Mouse (Mus musculus): ENCODE results near the gene Prkg1.

The Prkg1 gene

GRCm38 (mm10) chr19:31743241-31744045 lies 21.4 kb downstream of the Prkg1 start:
- peak; percentile 46 for DNase-seq

DNA sequence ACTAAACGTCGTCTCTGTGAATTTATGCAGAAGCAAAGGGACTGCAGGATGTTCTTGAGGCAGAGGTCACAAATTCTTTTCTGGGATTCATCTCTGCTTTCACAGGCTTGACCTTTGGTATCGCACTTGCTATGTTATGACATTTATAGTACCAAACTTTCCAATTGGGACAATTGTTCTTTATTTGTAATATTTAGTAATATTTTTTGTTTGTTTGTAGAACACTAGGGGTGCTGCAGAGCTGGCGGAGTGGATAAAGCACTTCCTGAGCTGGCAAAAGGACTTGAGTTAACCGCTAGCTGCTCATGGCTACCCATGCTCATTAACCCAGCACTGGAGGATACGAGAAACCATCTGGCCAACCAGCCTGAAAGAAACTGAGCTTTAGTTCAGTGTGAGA lies 49.9 kb downstream of the Prkg1 start:
- no peak for DNase-seq

- DNase-seq = no peak
These were observed 50.4 kb downstream of the Prkg1 start for GRCm38 (mm10) chr19:31714418-31714817.

DNA sequence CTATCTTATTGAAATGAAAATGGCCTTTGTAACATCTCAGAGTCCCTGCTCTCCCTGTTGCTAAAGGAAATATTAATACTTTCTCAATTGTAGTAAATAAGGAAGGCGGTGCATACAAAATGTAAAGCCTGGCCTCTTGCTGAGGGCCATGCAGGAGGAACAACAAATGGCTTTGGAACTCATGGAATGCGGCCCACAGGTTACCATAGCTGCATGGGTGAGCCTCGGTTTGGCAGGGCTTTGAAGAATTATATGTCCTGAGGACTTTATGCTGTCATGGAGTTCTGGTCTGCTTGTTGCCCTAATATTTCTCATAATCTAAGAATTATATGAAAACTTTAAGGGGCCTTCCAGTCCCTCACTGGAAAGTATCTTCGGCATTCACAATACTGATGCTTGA lies 51.5 kb downstream of the Prkg1 start:
- DNase-seq = no peak

GRCm38 (mm10) chr19:31710336-31710735 lies 54.5 kb downstream of the Prkg1 start:
- DNase-seq = no peak

DNA sequence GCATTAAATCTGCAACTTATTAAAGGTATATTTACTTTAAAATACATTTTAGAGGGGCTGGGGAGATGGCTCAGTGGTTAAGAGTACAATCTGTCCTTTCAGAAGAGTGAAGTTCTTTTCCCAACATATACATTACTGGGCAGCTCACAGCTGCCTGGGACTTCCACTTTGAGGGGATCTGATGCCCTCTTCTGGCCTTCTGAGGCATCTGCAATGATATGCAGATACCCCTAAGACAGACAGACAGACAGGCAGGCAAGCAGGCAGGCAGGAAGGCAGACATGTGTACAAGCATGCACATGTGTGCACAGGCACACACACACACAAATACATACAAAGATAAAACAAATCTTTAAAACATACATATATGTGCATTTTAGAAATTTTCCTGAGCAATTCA lies 60.8 kb downstream of the Prkg1 start:
- no peak for DNase-seq

DNA sequence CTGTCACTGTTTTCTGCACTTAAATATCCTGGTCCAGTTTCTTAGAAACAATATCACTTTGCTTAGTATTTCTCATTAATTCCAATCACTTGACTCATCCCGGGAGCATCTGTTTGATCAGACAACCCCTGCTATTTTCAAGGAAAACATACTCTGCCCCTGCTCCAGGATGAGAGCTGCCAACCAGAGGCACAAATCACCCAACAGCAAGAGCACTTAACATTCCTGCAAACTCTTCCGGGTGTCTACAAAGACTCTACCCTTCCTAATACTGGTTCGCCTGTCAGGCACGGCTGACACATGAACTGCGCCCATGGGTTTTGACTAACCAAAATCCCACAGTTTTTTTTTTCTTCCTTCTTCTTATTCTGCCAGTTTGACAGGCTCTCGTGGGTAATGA lies 65.9 kb downstream of the Prkg1 start:
- DNase-seq = no peak

DNA sequence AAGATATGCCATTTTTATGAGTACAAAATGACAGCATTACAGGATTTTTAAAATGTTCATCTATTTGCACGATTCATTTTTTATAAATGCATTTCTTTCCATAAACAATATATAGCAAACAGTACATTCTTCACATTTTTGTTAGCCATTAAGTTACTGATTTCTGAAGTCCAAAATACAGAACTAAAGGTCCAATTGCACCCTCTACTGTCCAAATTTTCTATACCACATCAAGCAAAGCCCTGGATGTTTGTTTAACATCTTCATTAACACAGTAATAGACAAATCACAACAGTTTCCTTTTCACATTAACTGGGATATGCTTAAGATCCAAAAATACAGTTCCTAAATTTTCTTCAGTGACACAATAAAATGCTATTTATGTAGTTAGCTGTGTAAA lies 84.0 kb downstream of the Prkg1 start:
- peak; percentile 33 for DNase-seq

- DNase-seq = peak; percentile 10
These were observed 86.5 kb downstream of the Prkg1 start for GRCm38 (mm10) chr19:31678324-31678723.

DNA sequence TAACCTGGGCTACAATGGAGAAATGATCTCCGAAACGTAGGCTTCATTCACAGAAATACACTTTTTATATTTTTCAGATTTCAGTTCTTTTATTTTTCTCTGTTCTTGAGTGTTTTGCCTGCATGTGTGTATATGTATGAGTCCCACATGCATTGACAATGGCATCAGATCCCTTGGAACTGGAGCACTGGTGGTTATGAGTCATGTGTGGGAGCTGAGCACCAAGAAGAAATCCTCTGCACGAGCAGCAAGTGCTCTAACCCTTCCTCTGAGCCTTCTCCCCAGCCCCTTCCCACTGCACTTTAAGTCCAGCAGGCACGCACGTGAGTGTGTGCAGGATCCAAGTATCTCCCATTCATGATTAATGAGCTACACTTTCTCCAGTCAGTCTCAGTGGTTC lies 93.1 kb downstream of the Prkg1 start:
- DNase-seq = no peak

DNA sequence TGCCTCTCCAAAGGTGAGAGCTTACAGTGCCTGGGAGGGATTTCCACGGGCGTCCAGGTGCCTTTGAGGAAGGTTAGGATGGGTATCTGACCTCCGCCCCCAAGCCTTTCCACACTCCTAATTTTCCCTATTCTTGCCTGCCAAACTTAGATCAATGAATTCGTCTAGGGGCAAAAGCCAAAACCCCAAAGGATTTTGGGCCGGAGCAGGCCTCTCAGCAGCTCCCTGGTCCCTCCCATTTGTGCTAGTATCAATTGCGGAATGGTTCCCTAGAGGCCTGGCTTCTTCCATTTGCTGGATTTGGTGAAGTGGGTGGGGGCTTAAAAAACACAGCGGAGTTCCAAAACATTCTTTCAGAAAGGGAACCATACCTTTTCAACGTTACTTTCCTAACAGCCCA lies 99.8 kb downstream of the Prkg1 start:
- DNase-seq = no peak

- DNase-seq = peak; percentile 19
These were observed 100.5 kb downstream of the Prkg1 start for GRCm38 (mm10) chr19:31664159-31664991.

- no peak for DNase-seq
These were observed 101.2 kb downstream of the Prkg1 start for GRCm38 (mm10) chr19:31663437-31664158.

- DNase-seq = no peak
These were observed 102.0 kb downstream of the Prkg1 start for GRCm38 (mm10) chr19:31662802-31663201.

- no peak for DNase-seq
These were observed 106.0 kb downstream of the Prkg1 start for GRCm38 (mm10) chr19:31658751-31659397.

DNA sequence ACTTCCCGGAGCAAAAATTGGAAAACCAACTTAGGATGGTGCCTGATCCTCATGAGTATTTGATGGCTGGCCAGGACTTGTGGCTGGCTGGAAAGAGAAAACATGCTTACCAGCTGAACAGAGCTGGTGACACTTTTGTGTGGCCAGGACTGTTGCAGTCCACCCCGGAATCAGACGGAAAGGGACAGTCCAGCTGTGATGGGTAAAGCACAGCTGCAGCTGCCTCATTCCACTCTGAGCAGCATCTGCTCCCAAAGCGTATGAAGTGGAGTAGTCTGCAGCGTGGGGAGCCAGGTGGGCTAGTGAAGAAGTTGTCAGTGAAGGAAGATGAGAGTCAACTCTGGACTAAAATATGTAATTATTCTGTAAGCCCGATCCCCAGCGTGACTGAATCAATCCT lies 108.6 kb downstream of the Prkg1 start:
- no peak for DNase-seq

GRCm38 (mm10) chr19:31655826-31656225 lies 109.0 kb downstream of the Prkg1 start:
- DNase-seq = no peak

GRCm38 (mm10) chr19:31654022-31654421 lies 110.8 kb downstream of the Prkg1 start:
- no peak for DNase-seq

- DNase-seq = no peak
These were observed 114.4 kb downstream of the Prkg1 start for GRCm38 (mm10) chr19:31650452-31650851.

DNA sequence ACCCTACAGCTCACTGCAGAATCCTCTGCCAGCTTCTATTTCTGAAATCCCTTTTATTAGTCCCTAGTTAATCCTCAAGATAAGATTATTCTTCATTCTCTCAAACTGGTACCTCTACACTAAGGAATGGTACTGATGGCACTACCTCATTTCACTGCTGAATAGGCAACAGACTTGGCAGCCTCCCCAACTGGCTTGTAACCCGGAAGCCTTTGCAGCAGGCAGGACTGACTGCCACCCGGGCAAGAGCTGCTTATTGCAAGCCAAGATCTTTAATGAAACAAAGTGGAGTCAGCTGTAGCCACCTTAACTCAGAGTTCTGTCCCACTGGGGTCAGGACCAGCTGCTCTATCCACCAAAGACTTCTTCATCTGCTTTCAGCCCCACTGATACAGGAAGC lies 117.3 kb downstream of the Prkg1 start:
- DNase-seq = no peak

- no peak for DNase-seq
These were observed 133.6 kb downstream of the Prkg1 start for GRCm38 (mm10) chr19:31630899-31631869.

- peak; percentile 16 for DNase-seq
These were observed 143.1 kb downstream of the Prkg1 start for GRCm38 (mm10) chr19:31621716-31622115.
